Mouse (Mus musculus) myocyte (in vitro differentiated cells): ENCODE results near the gene Sh3gl1. TPM values are rescaled to one million over a fixed set of nuclear protein-coding genes. Genes with fewer than 3 reads are reported as not detected.

Experiments used
- H3K27me3 ChIP-seq: one replicate; pipeline ENCODE4 v1.6.1; 2011; ENCODE audit not compliant: control insufficient read depth, insufficient read depth, insufficient read length
- H3K36me3 ChIP-seq: one replicate; pipeline ENCODE4 v1.6.1; 2011; ENCODE audit not compliant: control insufficient read depth, insufficient read depth
- H3K4me2 ChIP-seq: one replicate; pipeline ENCODE4 v1.6.1; 2011; ENCODE audit warnings: low read depth, control low read depth
- H3K4me3 ChIP-seq: one replicate; pipeline ENCODE4 v1.5.1; 2011; ENCODE audit warnings: mild to moderate bottlenecking, control low read depth, moderate library complexity
- H3K79me2 ChIP-seq: one replicate; pipeline ENCODE4 v1.6.1; 2011; ENCODE audit not compliant: control insufficient read depth, insufficient read depth
- H3ac ChIP-seq: one replicate; pipeline ENCODE4 v1.6.1; 2011; ENCODE audit not compliant: control insufficient read depth, insufficient read length
- CEBPB ChIP-seq: IDR thresholded peaks from 2 replicates; pipeline ENCODE4 v1.6.1; 2011; ENCODE audit warnings: mild to moderate bottlenecking, moderate library complexity; ENCODE audit not compliant: poor library complexity, insufficient read depth, severe bottlenecking
- E2F4 ChIP-seq: IDR thresholded peaks from one replicate; pipeline ENCODE4 v1.6.1; 2011; ENCODE audit warnings: mild to moderate bottlenecking, control low read depth, moderate library complexity; ENCODE audit not compliant: insufficient read depth
- MAX ChIP-seq: IDR thresholded peaks from one replicate; pipeline ENCODE4 v1.6.1; 2011; ENCODE audit warnings: low read depth, mild to moderate bottlenecking, control low read depth
- MYOD1 ChIP-seq, 3 experiments: IDR thresholded peaks; one replicate each; pipeline ENCODE4 v1.6.1; 2011; ENCODE audit warnings: control low read depth in 2 of 3, low read depth in 2 of 3, mild to moderate bottlenecking in 2 of 3, moderate library complexity in 1 of 3; ENCODE audit not compliant: insufficient read length in 2 of 3, control insufficient read depth in 1 of 3
- MYOG ChIP-seq, 3 experiments: IDR thresholded peaks; one replicate each; pipeline ENCODE4 v1.6.1; 2011; ENCODE audit warnings: control low read depth in 2 of 3, low read depth in 2 of 3, mild to moderate bottlenecking in 2 of 3; ENCODE audit not compliant: insufficient read length in 2 of 3, control insufficient read depth in 1 of 3, insufficient read depth in 1 of 3
- POLR2A ChIP-seq: IDR thresholded peaks from one replicate; pipeline ENCODE4 v1.6.1; 2011; ENCODE audit warnings: low read depth, mild to moderate bottlenecking, control low read depth, moderate library complexity; ENCODE audit not compliant: insufficient read length
- POLR2AphosphoS2 ChIP-seq: IDR thresholded peaks from one replicate; pipeline ENCODE4 v1.6.1; 2011; ENCODE audit warnings: low read depth, control low read depth; ENCODE audit not compliant: insufficient read length
- REST ChIP-seq: IDR thresholded peaks from one replicate; pipeline ENCODE4 v1.6.1; 2011; ENCODE audit warnings: mild to moderate bottlenecking, control low read depth, moderate library complexity; ENCODE audit not compliant: insufficient read depth, insufficient read length
- SRF ChIP-seq: IDR thresholded peaks from one replicate; pipeline ENCODE4 v1.6.1; 2011; ENCODE audit warnings: low read depth; ENCODE audit not compliant: control insufficient read depth, insufficient read length
- TCF12 ChIP-seq: IDR thresholded peaks from one replicate; pipeline ENCODE4 v1.6.1; 2011; ENCODE audit warnings: mild to moderate bottlenecking, control low read depth; ENCODE audit not compliant: poor library complexity, insufficient read depth, severe bottlenecking
- TCF3 ChIP-seq: IDR thresholded peaks from one replicate; pipeline ENCODE4 v1.6.1; 2011; ENCODE audit warnings: low read depth, control low read depth; ENCODE audit not compliant: insufficient read length
- USF1 ChIP-seq: IDR thresholded peaks from one replicate; pipeline ENCODE4 v1.6.1; 2011; ENCODE audit warnings: low read depth, mild to moderate bottlenecking, control low read depth, moderate library complexity
- polyA plus RNA-seq: library from polyadenylated mRNA; unstranded; fragments of >200 nt; fragmentation: generic; extraction: Trizol; gene quantifications from one replicate; pipeline ENCODE4 v1.2.1, GENCODE M21; 2012; ENCODE audit warnings: missing spikeins

The Sh3gl1 gene
- polyA plus RNA-seq, 1 experiment = 66.9 TPM

- Histone ChIP-seq H3K36me3 (peaks cover 5% of the 10 kb centered on the region), H3K27me3 (no peaks in the 10 kb centered on the region)
These were observed 5.0 kb downstream of the Sh3gl1 start for GRCm38 (mm10) chr17:56031431-56031830.

GRCm38 (mm10) chr17:56030919-56031318, 5.5 kb downstream of the Sh3gl1 start:
- peaks cover 95% of the 10 kb centered on the region for H3K79me2 ChIP-seq
- no peaks in the 10 kb centered on the region for H3K27me3 ChIP-seq
- no peak overlapping the region for H3ac ChIP-seq
- H3K36me3 ChIP-seq = peaks cover 5% of the 10 kb centered on the region
- no peak overlapping the region for H3K4me3 ChIP-seq
- H3K4me2 ChIP-seq = peak overlapping the region; percentile 50
- no peak for TF ChIP-seq REST
- no peak for TF ChIP-seq SRF
- peak; percentile 17 to 90 (median 28) for TF ChIP-seq MYOG (IDR thresholded peaks at IDR 0.05; ENCODE audit: control insufficient read depth in 1 of 3, insufficient read depth in 1 of 3, insufficient read length in 2 of 3, low read depth in 2 of 3)
- peak; percentile 49 for TF ChIP-seq TCF12
- no peak for TF ChIP-seq POLR2AphosphoS2
- TF ChIP-seq POLR2A = no peak
- TF ChIP-seq TCF3 = peak; percentile 3
- TF ChIP-seq USF1 = no peak
- TF ChIP-seq E2F4 = no peak
- TF ChIP-seq MAX = no peak
- peak; percentile 62 for TF ChIP-seq CEBPB
- TF ChIP-seq MYOD1 (IDR thresholded peaks at IDR 0.05; ENCODE audit: control insufficient read depth in 1 of 3, insufficient read length in 2 of 3, low read depth in 2 of 3) = peak; percentile 24 to 75 (median 61)

More at GRCm38 (mm10) chr17:56031431-56031830, 5.0 kb downstream of the Sh3gl1 start:
- Histone ChIP-seq H3K79me2 (peaks cover 96% of the 10 kb centered on the region), H3K4me3 (no peak overlapping the region), H3K4me2 (peak overlapping the region; percentile 50), H3ac (no peak overlapping the region)
- no peak for TF ChIP-seq USF1
- no peak for TF ChIP-seq REST
- TF ChIP-seq TCF3 = no peak
- TF ChIP-seq POLR2A = no peak
- no peak for TF ChIP-seq MYOG (IDR thresholded peaks at IDR 0.05; ENCODE audit: control insufficient read depth in 1 of 3, insufficient read depth in 1 of 3, insufficient read length in 2 of 3, low read depth in 2 of 3)
- no peak for TF ChIP-seq MAX
- TF ChIP-seq POLR2AphosphoS2 = no peak
- no peak for TF ChIP-seq TCF12
- TF ChIP-seq E2F4 = no peak

DNA sequence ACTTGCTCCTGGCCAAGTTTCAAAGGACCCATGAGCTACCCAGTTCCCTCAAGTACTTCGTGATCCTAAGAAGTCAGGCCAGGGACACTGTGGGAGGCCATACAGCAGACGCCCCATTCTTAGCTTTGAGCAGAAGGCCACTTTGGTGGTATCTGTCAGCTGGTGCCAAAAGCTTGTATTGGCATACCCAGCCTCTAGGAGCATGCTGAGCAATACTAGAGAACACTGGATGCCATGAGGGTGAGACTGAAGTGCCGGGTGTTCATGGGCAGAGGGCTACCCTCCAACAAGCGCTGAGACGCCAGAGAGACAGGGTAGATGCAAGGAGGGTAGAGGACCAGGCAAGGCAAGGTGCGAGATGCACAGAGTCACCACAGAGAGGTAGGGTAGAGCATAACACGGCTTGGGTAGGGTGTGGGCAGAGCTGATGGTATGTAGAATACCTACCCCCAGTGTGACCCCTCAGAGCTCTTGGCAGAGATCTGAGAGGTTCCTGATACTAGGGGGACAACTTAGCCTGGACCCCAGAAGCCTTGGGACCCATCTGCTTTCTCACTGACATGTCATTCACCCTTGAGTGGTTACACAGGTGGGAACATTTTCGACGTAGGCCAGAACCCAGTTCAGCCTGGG, 6.1 kb downstream of the Sh3gl1 start:
- Histone ChIP-seq H3K4me3 (no peak overlapping the region), H3K4me2 (peak overlapping the region; percentile 50), H3K27me3 (no peaks in the 10 kb centered on the region), H3K36me3 (peaks cover 5% of the 10 kb centered on the region), H3ac (no peak overlapping the region), H3K79me2 (peaks cover 95% of the 10 kb centered on the region)
- TF ChIP-seq USF1 (no peak), POLR2A (no peak), TCF12 (no peak), TCF3 (no peak)

DNA sequence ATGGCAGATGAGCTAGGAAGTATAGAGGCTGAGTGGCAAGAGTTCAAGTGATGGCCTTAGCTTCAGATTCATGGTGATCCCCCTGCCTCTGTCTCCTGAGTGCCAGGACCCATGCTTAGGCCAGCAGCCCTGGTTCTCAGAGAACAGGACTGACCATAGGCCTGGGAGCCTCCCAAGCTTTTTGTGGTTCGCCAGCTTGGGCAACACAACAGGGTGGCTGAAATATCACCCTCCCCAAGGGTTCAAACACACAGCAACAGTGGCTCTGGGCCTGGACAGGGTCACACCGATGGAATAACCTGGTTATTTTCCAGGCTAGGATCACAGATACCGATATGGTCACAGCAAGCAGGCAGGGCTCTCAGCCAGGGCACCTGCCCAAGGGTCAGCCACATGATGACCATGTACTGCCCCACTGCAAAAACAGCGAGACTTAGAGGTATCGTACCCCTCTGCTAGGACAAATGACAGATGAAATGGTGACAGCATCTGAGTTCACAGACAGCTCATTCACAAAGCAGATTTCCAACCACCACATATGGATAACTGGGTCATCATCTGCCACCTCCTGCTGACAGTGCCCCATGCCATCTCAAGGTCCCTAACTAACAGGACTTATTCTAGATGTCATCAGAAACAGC, 8.5 kb downstream of the Sh3gl1 start:
- Histone ChIP-seq H3ac (no peak overlapping the region), H3K36me3 (peaks cover 5% of the 10 kb centered on the region), H3K4me2 (peak overlapping the region; percentile 13), H3K27me3 (no peaks in the 10 kb centered on the region), H3K79me2 (peaks cover 95% of the 10 kb centered on the region), H3K4me3 (no peak overlapping the region)
- TF ChIP-seq MYOG (IDR thresholded peaks at IDR 0.05; ENCODE audit: control insufficient read depth in 1 of 3, insufficient read depth in 1 of 3, insufficient read length in 2 of 3, low read depth in 2 of 3) = no peak
- peak in 1 of 3 experiments; percentile 9 for TF ChIP-seq MYOD1 (IDR thresholded peaks at IDR 0.05; ENCODE audit: control insufficient read depth in 1 of 3, insufficient read length in 2 of 3, low read depth in 2 of 3)

DNA sequence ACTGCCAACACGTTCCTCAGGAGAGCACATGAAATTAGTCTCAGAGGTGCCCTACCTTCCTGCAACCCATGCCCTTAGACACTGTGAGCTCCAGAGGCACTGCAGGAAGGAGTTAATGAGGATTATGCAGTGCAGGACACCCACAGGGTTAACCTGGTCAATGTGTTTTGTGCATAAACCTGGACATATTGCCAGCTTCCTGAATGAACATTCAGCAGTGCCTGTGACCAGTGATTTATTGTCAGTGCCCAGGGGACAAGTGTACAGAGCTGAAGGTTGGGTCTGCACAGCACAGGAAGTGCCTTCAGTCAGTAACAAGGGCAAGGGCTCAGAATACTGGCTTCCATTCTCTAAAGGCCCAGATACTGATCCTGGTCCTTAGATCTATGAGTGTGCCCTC, 9.6 kb downstream of the Sh3gl1 start:
- H3K27me3 ChIP-seq = no peaks in the 10 kb centered on the region
- TF ChIP-seq TCF12 = no peak
- no peak for TF ChIP-seq MAX
- no peak for TF ChIP-seq POLR2AphosphoS2
- no peak for TF ChIP-seq CEBPB
- TF ChIP-seq MYOG (IDR thresholded peaks at IDR 0.05; ENCODE audit: control insufficient read depth in 1 of 3, insufficient read depth in 1 of 3, insufficient read length in 2 of 3, low read depth in 2 of 3) = no peak
- TF ChIP-seq POLR2A = no peak
- TF ChIP-seq MYOD1 (IDR thresholded peaks at IDR 0.05; ENCODE audit: control insufficient read depth in 1 of 3, insufficient read length in 2 of 3, low read depth in 2 of 3) = no peak
- TF ChIP-seq USF1 = no peak
- TF ChIP-seq SRF = no peak
- no peak for TF ChIP-seq TCF3
- TF ChIP-seq E2F4 = no peak
- no peak for TF ChIP-seq REST
- peaks cover 5% of the 10 kb centered on the region for H3K36me3 ChIP-seq
- H3K4me2 ChIP-seq = peak overlapping the region; percentile 53
- H3ac ChIP-seq = no peak overlapping the region
- H3K79me2 ChIP-seq = peaks cover 95% of the 10 kb centered on the region
- H3K4me3 ChIP-seq = no peak overlapping the region
